Mouse (Mus musculus) frontal cortex, postnatal 25 days (tissue): ENCODE results near the gene Eci3.
"Not testable (repeated sequence)": the region's sequence is repeated elsewhere in the genome, so short reads cannot be mapped to it uniquely, and the experiment has no call there.

Experiments used
- DNase-seq, 2 experiments: peaks; one replicate each; pipeline ENCODE4 v3.0.0; 2022; ENCODE audit warnings: low spot score in 2 of 2

Gene Eci3

GRCm38 (mm10) chr13:34963511-34964397 is at the start of gene Eci3:
Eci3 (minus strand) TSS chr13:34963810.
- no peak for DNase-seq

GRCm38 (mm10) chr13:34995925-34996324 is 32.3 kb upstream of the Eci3 start:
- no peak for DNase-seq

GRCm38 (mm10) chr13:34993983-34994811 is 30.6 kb upstream of the Eci3 start:
- DNase-seq: peak; percentile 65 to 78

- no peak for DNase-seq
Observed at GRCm38 (mm10) chr13:34993595-34993982, 30.0 kb upstream of the Eci3 start.

GRCm38 (mm10) chr13:34993085-34993484 is 29.5 kb upstream of the Eci3 start:
- no peak for DNase-seq

- DNase-seq: no peak
Observed at GRCm38 (mm10) chr13:34991581-34992273, 28.1 kb upstream of the Eci3 start.

GRCm38 (mm10) chr13:34983479-34983878 is 19.9 kb upstream of the Eci3 start:
- DNase-seq: not testable (repeated sequence)

- not testable (repeated sequence) for DNase-seq
Observed at GRCm38 (mm10) chr13:34978635-34979034, 15.0 kb upstream of the Eci3 start.

- no peak for DNase-seq
Observed at GRCm38 (mm10) chr13:34977410-34977809, 13.8 kb upstream of the Eci3 start.

- DNase-seq: no peak
Observed at GRCm38 (mm10) chr13:34976116-34976515, 12.5 kb upstream of the Eci3 start.

GRCm38 (mm10) chr13:34973770-34974169 is 10.2 kb upstream of the Eci3 start:
- no peak for DNase-seq

GRCm38 (mm10) chr13:34973149-34973548 is 9.5 kb upstream of the Eci3 start:
- no peak for DNase-seq

GRCm38 (mm10) chr13:34972456-34972855 is 8.8 kb upstream of the Eci3 start:
- DNase-seq: not testable (repeated sequence)

GRCm38 (mm10) chr13:34965647-34966046 is 2.0 kb upstream of the Eci3 start:
- not testable (repeated sequence) for DNase-seq

GRCm38 (mm10) chr13:34964866-34965265 is 1.3 kb upstream of the Eci3 start:
- DNase-seq: no peak

GRCm38 (mm10) chr13:34964419-34964818 is 809 bp upstream of the Eci3 start:
- no peak for DNase-seq

- no peak for DNase-seq
Observed at GRCm38 (mm10) chr13:34960996-34961770, 2.4 kb downstream of the Eci3 start.

- not testable (repeated sequence) for DNase-seq
Observed at GRCm38 (mm10) chr13:34958158-34958557, 5.5 kb downstream of the Eci3 start.

- DNase-seq: no peak
Observed at GRCm38 (mm10) chr13:34956901-34957300, 6.7 kb downstream of the Eci3 start.

GRCm38 (mm10) chr13:34951437-34951836 is 12.2 kb downstream of the Eci3 start:
- DNase-seq: not testable (repeated sequence)

GRCm38 (mm10) chr13:34942370-34942769 is 21.2 kb downstream of the Eci3 start:
- no peak for DNase-seq
